Mouse (Mus musculus): ENCODE measurements around the gene Gm13088.
"Not testable (repeated sequence)": the region's sequence is repeated elsewhere in the genome, so short reads cannot be mapped to it uniquely, and the experiment has no call there.

Gm13088 gene

GRCm38 (mm10) chr4:143657146-143657545 lies at the start of gene Gm13088:
Gene Gm13088 (minus strand): TSS chr4:143657246.
- DNase-seq (ENCODE audit: low read depth, low spot score) = not testable (repeated sequence)

DNA sequence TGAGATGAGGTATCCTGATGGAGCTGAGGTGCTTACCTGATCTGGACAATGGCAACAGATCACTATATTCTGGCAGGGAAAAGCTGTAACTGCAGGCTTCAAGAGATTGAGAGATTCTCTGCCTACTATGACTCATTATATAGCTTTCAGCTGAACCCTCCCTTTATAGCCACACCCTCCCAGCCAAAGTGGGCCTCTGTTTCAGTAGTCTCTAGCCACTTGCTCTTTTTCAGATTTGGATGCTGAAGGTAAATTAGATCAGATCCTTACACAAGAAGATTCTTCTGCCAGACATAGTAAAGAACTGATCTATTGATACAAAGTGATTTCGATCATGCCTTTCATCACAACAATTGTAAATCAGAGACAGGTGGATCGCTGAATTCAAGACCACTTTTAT lies 45.6 kb upstream of the Gm13088 start, which contains the start of gene Gm13089:
TSS of gene Gm13089 (minus strand) at position 101 of the 400 bp plus-strand sequence.
- DNase-seq (ENCODE audit: low read depth, low spot score) = no peak

- DNase-seq (ENCODE audit: low read depth, low spot score) = not testable (repeated sequence)
These were observed 38.9 kb downstream of the Gm13088 start for GRCm38 (mm10) chr4:143618101-143618500.

DNA sequence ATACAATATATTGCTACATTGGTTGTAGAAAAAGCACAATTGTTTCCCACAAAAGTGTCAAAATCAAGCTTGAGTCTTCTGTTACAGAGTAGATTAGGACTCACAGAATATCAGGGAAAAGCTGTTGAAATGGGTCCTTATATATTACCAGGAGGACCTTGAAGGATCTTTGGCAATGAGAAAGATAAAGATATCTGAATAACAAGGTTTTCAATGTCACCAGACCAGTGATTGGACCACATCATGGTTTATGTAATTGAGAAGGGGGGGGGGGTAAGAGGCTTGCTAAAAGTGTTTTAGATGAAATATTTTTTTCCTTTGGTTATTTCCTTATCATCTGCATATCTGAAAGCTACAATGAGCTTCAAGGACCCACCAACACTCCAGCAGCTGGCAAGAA lies 42.3 kb downstream of the Gm13088 start, which contains the start of gene Gm13083:
TSS of gene Gm13083 (plus strand) at position 301 of the 400 bp plus-strand sequence.
- DNase-seq (ENCODE audit: low read depth, low spot score) = not testable (repeated sequence)

GRCm38 (mm10) chr4:143611927-143612326 lies 45.1 kb downstream of the Gm13088 start:
- not testable (repeated sequence) for DNase-seq (ENCODE audit: low read depth, low spot score)

Data from forelimb bud, embryonic 11.5 days (tissue).